Mouse (Mus musculus) hindbrain, embryonic 14.5 days (tissue): ENCODE measurements around the gene Samd5. TPM values are rescaled to one million over a fixed set of nuclear protein-coding genes. Genes with fewer than 3 reads are reported as not detected.

ENCODE experiments used
- ATAC-seq: fragments of 200-750 bp; cut with Nextera tagmentation; 2 replicates; pipeline ENCODE4 v1.8.0; 2017; ENCODE audit warnings: moderate number of reproducible peaks, mild to moderate bottlenecking, moderate TSS enrichment, moderate library complexity; ENCODE audit not compliant: low FRiP score
- DNase-seq: peaks from one replicate; pipeline ENCODE4 v3.0.0-alpha.2; 2015; ENCODE audit warnings: low spot score
- H3K27ac ChIP-seq: fragments of 300-500 bp; sonication (generic); 2 replicates; pipeline ENCODE4 v1.5.1; 2014; ENCODE audit warnings: mild to moderate bottlenecking, moderate library complexity
- H3K27me3 ChIP-seq: fragments of 300-500 bp; sonication (generic); 2 replicates; pipeline ENCODE4 v1.6.1; 2014; ENCODE audit warnings: mild to moderate bottlenecking, low read length, mixed read lengths; ENCODE audit not compliant: control insufficient read depth, insufficient read depth
- H3K36me3 ChIP-seq: fragments of 300-500 bp; sonication (generic); replicated peaks from 2 replicates; pipeline ENCODE4 v1.6.1; 2014; ENCODE audit not compliant: control insufficient read depth, insufficient read depth
- H3K4me1 ChIP-seq: fragments of 300-500 bp; sonication (generic); replicated peaks from 2 replicates; pipeline ENCODE4 v1.6.1; 2014; ENCODE audit warnings: antibody characterized with exemption, low read length, mixed read lengths; ENCODE audit not compliant: control insufficient read depth, insufficient read depth
- H3K4me2 ChIP-seq: fragments of 300-500 bp; sonication (generic); replicated peaks from 2 replicates; pipeline ENCODE4 v1.6.1; 2014; ENCODE audit warnings: mild to moderate bottlenecking, moderate library complexity
- H3K4me3 ChIP-seq: fragments of 300-500 bp; sonication (generic); replicated peaks from 2 replicates; pipeline ENCODE4 v1.5.1; 2014; ENCODE audit warnings: mild to moderate bottlenecking, low read length
- H3K9ac ChIP-seq: fragments of 300-500 bp; sonication (generic); 2 replicates; pipeline ENCODE4 v1.6.1; 2014
- H3K9me3 ChIP-seq: fragments of 300-500 bp; sonication (generic); 2 replicates; pipeline ENCODE4 v1.6.1; 2016; ENCODE audit warnings: low read length; ENCODE audit not compliant: control insufficient read depth
- WGBS: fragments of 180-500 bp; shearing (Covaris S2); extraction: QIAGEN DNeasy Blood & Tissue Kit; methylation state at CpG from one replicate; pipeline ENCODE4 v1.1.7; 2014; 5-methylcytosine and 5-hydroxymethylcytosine counted together
- polyA plus RNA-seq: library from polyadenylated mRNA; unstranded; fragments of >200 nt; fragmentation: Nextera tagmentation; extraction: Ambion mirVana; gene quantifications from 2 replicates; pipeline ENCODE4 v1.2.1, GENCODE M21; 2014

The Samd5 gene
- polyA plus RNA-seq, 1 experiment from 2014 or later = 6.6 TPM

DNA sequence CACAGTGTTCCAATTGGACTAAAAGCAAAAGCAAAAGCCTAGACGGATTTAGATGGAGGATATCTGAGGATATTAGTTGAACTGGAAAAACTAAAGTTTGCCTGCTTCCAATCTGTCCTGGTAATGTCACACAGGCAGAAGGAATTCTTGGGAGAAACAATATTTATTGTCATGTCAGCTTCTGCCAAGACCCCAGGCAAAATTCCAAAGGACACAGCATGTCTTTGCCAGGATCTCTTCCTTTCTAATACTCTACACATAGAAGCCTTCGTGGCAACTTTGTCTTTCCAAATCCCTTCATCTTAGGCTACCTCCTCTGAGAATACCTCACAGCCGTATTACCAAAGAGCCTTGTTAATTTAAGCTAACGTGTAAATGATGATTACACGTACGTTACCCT, 4.7 kb downstream of the Samd5 start:
- Histone ChIP-seq H3K9ac (no peak overlapping the region), H3K27me3 (no peaks in the 10 kb centered on the region), H3K4me1 (peaks cover 6% of the 10 kb centered on the region; the same call in 1 of the 2 replicates), H3K27ac (no peak overlapping the region), H3K36me3 (no peaks in the 10 kb centered on the region), H3K4me2 (no peak overlapping the region), H3K4me3 (no peak overlapping the region), H3K9me3 (no peaks in the 10 kb centered on the region)
- no peak for ATAC-seq
- no peak for DNase-seq
- WGBS = 85% methylated on average over 6 of the region's 6 CpGs

DNA sequence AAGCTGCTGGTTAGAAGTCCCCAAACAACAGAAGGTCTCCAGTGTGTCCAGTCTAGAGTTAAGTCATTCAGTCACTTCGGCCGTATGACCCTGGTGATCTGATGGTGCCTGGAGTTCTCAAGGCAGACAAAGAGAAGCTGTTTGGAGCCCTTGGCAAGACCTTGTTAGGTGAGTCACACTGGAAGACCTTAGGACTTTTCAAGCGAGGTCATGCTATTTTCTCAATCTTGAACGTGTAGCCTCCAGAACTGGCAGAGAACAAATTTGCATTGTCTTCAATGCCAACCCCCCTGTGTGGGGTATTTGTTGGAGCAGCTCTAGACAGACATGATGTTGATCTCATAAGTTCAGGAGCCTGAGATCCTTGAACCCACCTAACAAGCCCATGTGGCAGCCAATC, 6.2 kb downstream of the Samd5 start:
- no peak overlapping the region for H3K27ac ChIP-seq
- H3K4me1 ChIP-seq = no peaks in the 10 kb centered on the region
- no peak for DNase-seq
- 88% methylated on average over 4 of the region's 4 CpGs for WGBS
- H3K9ac ChIP-seq = no peak overlapping the region
- H3K4me2 ChIP-seq = no peak overlapping the region
- H3K27me3 ChIP-seq = no peaks in the 10 kb centered on the region
- no peak for ATAC-seq
- H3K36me3 ChIP-seq = no peaks in the 10 kb centered on the region
- no peak overlapping the region for H3K4me3 ChIP-seq
- H3K9me3 ChIP-seq = no peaks in the 10 kb centered on the region

DNA sequence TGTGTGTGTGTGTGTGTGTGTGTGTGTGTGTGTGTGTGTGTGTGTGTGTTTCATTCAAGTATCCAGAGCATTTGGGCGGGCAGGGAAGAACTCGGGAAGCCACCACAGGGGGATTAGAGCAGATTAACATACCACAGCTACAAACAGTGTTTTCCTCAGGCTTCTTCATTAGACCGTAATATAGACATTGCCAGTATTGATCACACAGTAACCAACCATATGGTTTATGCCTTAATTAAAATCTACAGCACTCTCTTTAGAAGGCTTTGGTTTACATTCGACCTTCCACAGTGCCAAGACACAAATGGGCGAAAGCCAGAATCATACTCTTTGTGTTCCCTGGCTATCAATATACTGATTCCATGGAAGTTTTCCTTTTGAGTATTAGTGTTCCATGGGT, 22.1 kb downstream of the Samd5 start:
- DNase-seq = no peak
- Histone ChIP-seq H3K9ac (no peak overlapping the region), H3K4me1 (peaks cover 8% of the 10 kb centered on the region), H3K27me3 (no peaks in the 10 kb centered on the region), H3K27ac (no peak overlapping the region), H3K36me3 (no peaks in the 10 kb centered on the region), H3K4me3 (no peak overlapping the region), H3K4me2 (no peak overlapping the region), H3K9me3 (no peaks in the 10 kb centered on the region)
- WGBS = 64% methylated on average over 5 of the region's 5 CpGs
- ATAC-seq = no peak

DNA sequence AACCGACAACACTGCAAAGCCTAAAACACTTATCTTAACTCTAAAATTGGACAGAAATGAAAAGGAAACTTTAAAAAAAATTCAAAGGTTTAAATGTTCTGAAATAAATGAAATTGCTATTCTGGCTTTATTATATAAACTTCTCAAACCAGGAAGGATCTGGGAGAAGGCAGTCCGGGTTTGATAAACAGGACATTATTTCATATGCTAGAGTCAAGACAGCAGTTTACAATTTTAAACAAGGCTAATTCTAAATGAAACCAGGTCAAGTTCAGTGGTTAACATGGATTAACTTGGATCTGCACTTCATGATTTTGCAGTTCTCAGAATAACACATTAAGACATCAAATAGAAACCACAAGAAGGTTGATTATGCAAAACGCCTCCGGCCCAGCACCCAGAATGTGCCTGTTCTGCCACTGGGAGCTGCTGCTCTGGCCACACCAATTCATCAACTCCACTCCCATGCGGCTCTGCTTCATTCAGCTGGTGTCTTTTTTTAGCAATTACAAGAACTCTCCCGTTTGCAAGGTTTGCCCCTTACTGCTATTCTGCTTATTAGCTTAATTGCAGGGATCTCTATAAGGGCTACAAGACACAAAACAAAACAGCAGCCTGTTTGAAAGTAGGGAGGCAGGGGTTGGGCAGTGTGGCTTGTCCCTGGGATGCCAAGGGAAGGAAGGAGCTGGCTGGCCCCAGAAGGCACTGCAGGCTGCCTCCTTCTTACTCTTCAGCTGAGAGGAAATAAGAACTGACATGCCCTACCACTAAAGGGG, 24.8 kb downstream of the Samd5 start:
- H3K36me3 ChIP-seq = no peaks in the 10 kb centered on the region
- no peaks in the 10 kb centered on the region for H3K27me3 ChIP-seq
- H3K4me1 ChIP-seq = peaks cover 8% of the 10 kb centered on the region
- 43% methylated on average over 6 of the region's 6 CpGs for WGBS
- no peak overlapping the region for H3K9ac ChIP-seq
- no peak overlapping the region for H3K27ac ChIP-seq
- DNase-seq = no peak
- ATAC-seq = no peak
- H3K9me3 ChIP-seq = no peaks in the 10 kb centered on the region
- no peak overlapping the region for H3K4me2 ChIP-seq
- H3K4me3 ChIP-seq = no peak overlapping the region

DNA sequence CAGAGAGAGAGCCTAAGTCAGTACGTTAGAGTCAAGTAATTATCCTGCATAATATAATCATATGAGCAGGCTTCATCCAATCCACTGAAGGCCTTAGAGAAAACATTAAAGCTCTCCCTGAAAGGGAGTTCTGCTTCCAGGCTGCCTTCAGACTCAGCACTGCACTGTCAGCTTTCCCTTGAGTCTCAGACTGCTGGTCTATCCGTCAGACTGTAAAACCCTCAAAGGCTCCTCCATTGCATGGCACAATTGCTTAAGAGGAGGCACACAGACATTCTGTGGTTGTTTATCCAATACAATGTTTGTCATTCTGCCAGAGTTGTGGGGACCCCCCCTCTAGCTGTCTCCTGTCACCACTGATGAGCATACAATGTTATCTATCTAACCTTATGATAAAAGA, 26.5 kb downstream of the Samd5 start:
- Histone ChIP-seq H3K4me3 (no peak overlapping the region), H3K9ac (no peak overlapping the region), H3K9me3 (no peaks in the 10 kb centered on the region), H3K4me1 (peaks cover 8% of the 10 kb centered on the region), H3K27ac (no peak overlapping the region), H3K36me3 (no peaks in the 10 kb centered on the region), H3K4me2 (no peak overlapping the region), H3K27me3 (no peaks in the 10 kb centered on the region)
- ATAC-seq (no peak), DNase-seq (no peak)
- 48% methylated on average over 2 of the region's 2 CpGs for WGBS

DNA sequence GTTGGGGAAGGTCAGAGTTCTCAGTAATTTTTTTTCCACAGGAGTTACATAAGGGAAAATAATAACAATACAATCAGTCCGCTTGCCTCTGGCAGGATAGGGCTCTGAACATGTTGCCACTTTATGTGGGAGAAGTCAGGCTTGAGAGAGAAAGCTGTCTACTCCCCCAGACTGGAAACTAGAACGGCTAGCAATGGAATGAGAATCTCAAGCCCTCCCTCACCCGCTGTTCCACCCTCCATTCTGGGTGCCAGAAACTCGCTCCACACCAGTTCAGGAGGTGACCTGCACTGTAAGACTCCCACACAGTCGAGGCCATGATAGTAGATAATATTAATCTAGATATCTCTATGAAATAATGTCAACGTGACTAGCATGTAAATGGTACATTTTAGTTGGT, 27.3 kb downstream of the Samd5 start:
- WGBS = 75% methylated on average over 6 of the region's 6 CpGs
- H3K9ac ChIP-seq = no peak overlapping the region
- H3K27me3 ChIP-seq = no peaks in the 10 kb centered on the region
- peaks cover 8% of the 10 kb centered on the region for H3K4me1 ChIP-seq
- no peak for ATAC-seq
- H3K36me3 ChIP-seq = no peaks in the 10 kb centered on the region
- H3K4me2 ChIP-seq = no peak overlapping the region
- no peak for DNase-seq
- no peak overlapping the region for H3K4me3 ChIP-seq
- no peaks in the 10 kb centered on the region for H3K9me3 ChIP-seq
- H3K27ac ChIP-seq = no peak overlapping the region

DNA sequence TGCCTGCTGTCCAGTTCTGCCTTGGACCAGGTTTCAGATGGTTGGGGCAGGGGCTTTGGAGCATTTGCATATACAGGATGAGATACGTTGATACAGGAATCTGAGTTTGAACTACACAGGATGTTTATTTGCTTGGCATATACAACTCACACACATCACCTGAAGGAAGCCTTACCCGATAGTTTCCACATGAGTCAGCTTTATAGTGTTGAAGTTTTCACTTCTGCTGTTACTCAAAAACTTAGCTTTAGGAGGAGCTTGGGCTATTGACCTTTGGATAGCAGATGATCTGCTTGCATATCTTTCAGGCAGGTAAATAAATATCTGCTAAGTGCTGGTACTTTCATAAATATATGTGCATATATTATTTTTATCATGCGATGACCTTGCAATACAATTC, 28.6 kb downstream of the Samd5 start:
- no peak overlapping the region for H3K4me3 ChIP-seq
- H3K4me1 ChIP-seq = peaks cover 8% of the 10 kb centered on the region
- no peak for ATAC-seq
- H3K9ac ChIP-seq = no peak overlapping the region
- H3K9me3 ChIP-seq = no peaks in the 10 kb centered on the region
- H3K27ac ChIP-seq = no peak overlapping the region
- H3K36me3 ChIP-seq = no peaks in the 10 kb centered on the region
- WGBS = 88% methylated on average over 3 of the region's 3 CpGs
- DNase-seq = no peak
- H3K27me3 ChIP-seq = no peaks in the 10 kb centered on the region
- no peak overlapping the region for H3K4me2 ChIP-seq

DNA sequence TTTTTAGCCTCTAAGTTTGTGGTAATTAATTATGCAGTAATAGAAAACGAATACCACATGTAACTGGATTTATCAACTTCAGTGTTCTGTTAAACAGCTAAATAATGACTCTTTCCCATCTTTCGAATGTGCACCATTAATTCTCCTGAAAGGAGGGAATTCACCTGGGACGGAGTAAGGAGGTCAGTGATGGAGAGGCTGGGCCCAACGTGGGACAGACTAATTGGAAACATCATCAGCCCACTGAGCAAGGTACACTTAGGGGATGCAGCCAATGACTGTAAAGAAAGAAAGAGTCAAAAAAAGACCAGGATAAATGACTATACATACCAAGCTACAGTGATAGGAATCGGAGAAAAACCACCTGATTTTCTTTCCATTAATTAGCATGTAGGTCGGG, 31.5 kb downstream of the Samd5 start:
- Histone ChIP-seq H3K27ac (no peak overlapping the region), H3K27me3 (no peaks in the 10 kb centered on the region), H3K4me1 (peaks cover 4% of the 10 kb centered on the region; the same call in 1 of the 2 replicates), H3K9ac (no peak overlapping the region), H3K36me3 (no peaks in the 10 kb centered on the region), H3K4me3 (no peak overlapping the region), H3K4me2 (no peak overlapping the region), H3K9me3 (no peaks in the 10 kb centered on the region)
- DNase-seq (no peak), ATAC-seq (no peak)
- 69% methylated on average over 6 of the region's 6 CpGs for WGBS

DNA sequence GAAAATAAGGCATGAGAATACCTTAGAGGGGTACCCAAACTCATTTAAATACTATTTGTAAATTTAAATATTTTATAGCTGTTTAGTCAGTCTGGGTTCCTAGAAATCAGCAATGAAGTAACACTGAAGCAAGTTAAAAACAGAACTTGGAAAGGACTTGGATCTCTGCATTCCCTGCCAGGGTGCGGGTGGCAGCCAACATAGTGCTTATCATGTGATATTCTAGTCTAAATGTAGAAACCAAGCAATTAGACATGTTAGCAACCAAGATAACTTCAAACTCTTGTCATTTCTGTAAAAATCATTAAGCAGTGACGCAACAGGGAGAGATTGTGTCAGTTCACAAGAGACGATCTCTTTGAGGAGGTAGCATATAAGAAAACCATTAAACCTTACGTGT, 32.9 kb downstream of the Samd5 start:
- H3K4me3 ChIP-seq = no peak overlapping the region
- ATAC-seq = no peak
- H3K27ac ChIP-seq = no peak overlapping the region
- H3K4me1 ChIP-seq = 0 out of 2 replicates have a peak, but pooled peaks cover 4% of the 10 kb centered on the region
- WGBS = 94% methylated on average over 4 of the region's 4 CpGs
- no peak overlapping the region for H3K9ac ChIP-seq
- H3K36me3 ChIP-seq = no peaks in the 10 kb centered on the region
- no peak overlapping the region for H3K4me2 ChIP-seq
- H3K27me3 ChIP-seq = no peaks in the 10 kb centered on the region
- DNase-seq = no peak
- H3K9me3 ChIP-seq = no peaks in the 10 kb centered on the region

DNA sequence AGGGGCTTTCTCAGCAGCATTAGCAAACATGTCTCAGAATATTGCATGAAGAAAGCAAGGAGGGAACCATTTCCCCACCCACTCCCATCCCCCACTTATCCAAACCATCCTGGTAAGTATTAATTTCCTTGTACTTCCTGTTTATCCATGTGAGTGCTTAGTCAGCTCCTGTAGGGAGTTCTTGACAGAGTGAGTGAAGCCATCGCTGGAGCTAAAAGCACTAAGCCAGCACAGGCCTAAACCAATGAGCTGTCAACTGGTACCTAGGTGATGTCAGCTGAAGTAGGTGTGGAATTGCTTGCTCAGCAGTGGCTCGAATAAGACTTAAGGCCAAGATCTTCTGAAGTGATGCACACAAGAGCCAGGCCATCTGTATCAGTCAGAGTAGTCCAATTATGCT, 34.3 kb downstream of the Samd5 start:
- Histone ChIP-seq H3K4me2 (no peak overlapping the region), H3K9me3 (no peaks in the 10 kb centered on the region), H3K27ac (no peak overlapping the region), H3K4me1 (0 out of 2 replicates have a peak, but pooled peaks cover 4% of the 10 kb centered on the region), H3K27me3 (no peaks in the 10 kb centered on the region), H3K36me3 (no peaks in the 10 kb centered on the region), H3K4me3 (no peak overlapping the region), H3K9ac (no peak overlapping the region)
- ATAC-seq (no peak), DNase-seq (no peak)
- WGBS = 83% methylated on average over 2 of the region's 2 CpGs
